Mouse (Mus musculus): ENCODE results near the gene Cotl1. TPM values are rescaled to one million over a fixed set of nuclear protein-coding genes. Genes with fewer than 3 reads are reported as not detected.

Cotl1 gene
- polyA plus RNA-seq, 1 experiment from 2014 or later = 54.6 TPM

DNA sequence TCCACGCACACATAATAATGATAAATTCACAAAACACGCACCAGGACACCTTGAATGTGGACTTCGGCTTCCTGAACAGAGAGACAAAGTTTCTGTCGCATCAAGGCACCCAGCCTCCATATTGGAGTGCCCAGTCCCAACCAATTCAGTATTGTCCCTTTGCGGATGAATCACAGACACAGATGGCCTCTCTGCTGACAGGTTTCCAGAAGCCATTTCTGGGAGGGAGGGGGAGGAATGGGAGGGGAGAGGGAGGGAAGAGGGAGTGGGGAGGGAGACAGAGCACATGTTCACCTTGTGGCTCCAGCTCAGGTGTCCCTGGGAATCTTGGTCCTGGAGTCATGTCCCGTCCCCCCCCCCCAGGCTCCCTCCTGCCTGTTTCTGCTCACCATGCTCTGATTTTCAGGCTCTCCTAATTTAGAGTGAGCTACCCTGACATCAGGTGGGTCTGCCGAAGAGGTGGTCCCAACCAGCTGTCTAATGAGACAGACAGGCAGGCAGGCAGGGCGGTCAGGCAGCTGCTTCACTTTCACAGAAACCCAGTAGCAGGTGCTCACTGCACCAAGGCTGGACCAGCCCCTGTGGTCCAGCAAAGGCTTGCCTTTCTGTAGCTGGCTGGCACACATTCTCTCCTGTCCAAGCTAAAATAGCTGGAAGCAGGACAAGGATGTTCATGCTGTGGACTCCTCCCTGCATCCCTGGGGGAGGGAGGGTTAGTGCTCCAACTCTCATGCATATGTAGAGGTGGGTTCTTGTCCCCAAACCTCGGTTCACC lies 51.5 kb downstream of the Cotl1 start:
- no peaks in the 10 kb centered on the region for H3K36me3 ChIP-seq (ENCODE audit: insufficient read depth, low read length)
- no peaks in the 10 kb centered on the region for H3K9me3 ChIP-seq (ENCODE audit: low read length)
- no peaks in the 10 kb centered on the region for H3K27me3 ChIP-seq (replicated peaks; ENCODE audit: insufficient read depth, low read length)
- TF ChIP-seq EP300 (IDR thresholded peaks at IDR 0.05) (no peak), CTCF (IDR thresholded peaks at IDR 0.05) (no peak)
- H3K27ac ChIP-seq (ENCODE audit: low read length) = no peak overlapping the region
- H3K4me1 ChIP-seq (ENCODE audit: insufficient read depth, low read depth, low read length) = peaks cover 5% of the 10 kb centered on the region; the same call in 1 of the 2 replicates
- no peak overlapping the region for H3K4me3 ChIP-seq (ENCODE audit: low read depth, low read length)
- no peak overlapping the region for H3K9ac ChIP-seq (replicated peaks; ENCODE audit: low read depth)
- DNase-seq (ENCODE audit: low spot score) (no peak), ATAC-seq (no peak)
- 73% methylated on average over 9 of the region's 9 CpGs for WGBS
- H3K4me2 ChIP-seq (replicated peaks; ENCODE audit: low read depth, low read length) = no peak overlapping the region

- ATAC-seq (no peak), DNase-seq (ENCODE audit: low spot score) (no peak)
- WGBS = 22% methylated on average over 4 of the region's 4 CpGs
- Histone ChIP-seq H3K4me3 (ENCODE audit: low read depth, low read length) (no peak overlapping the region), H3K27me3 (replicated peaks; ENCODE audit: insufficient read depth, low read length) (no peaks in the 10 kb centered on the region), H3K4me1 (ENCODE audit: insufficient read depth, low read depth, low read length) (peaks cover 5% of the 10 kb centered on the region; the same call in 1 of the 2 replicates), H3K36me3 (ENCODE audit: insufficient read depth, low read length) (no peaks in the 10 kb centered on the region), H3K9me3 (ENCODE audit: low read length) (no peaks in the 10 kb centered on the region), H3K9ac (replicated peaks; ENCODE audit: low read depth) (no peak overlapping the region), H3K27ac (ENCODE audit: low read length) (no peak overlapping the region), H3K4me2 (replicated peaks; ENCODE audit: low read depth, low read length) (no peak overlapping the region)
- TF ChIP-seq EP300 (IDR thresholded peaks at IDR 0.05) (no peak), CTCF (IDR thresholded peaks at IDR 0.05) (no peak)
Measured at GRCm38 (mm10) chr8:119787341-119787740, 53.0 kb downstream of the Cotl1 start.

DNA sequence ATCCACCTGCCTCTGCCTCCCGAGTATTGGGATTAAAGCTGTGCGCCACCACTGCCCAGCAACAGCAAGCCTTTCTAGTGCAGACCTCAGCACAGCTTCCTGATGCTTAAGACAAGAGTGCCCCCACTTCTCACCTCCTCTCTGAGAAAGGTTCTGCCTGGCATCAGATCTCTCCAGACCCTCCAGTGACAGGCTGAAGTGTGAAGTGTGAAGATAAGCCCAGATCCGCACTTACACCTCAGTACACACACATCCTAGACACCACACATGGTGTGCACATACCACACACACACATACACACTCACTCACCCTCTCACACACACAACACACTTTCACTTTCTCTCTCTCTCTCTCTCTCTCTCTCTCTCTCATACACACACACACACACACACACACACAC lies 53.5 kb downstream of the Cotl1 start:
- no peak overlapping the region for H3K27ac ChIP-seq (ENCODE audit: low read length)
- no peaks in the 10 kb centered on the region for H3K9me3 ChIP-seq (ENCODE audit: low read length)
- TF ChIP-seq CTCF (IDR thresholded peaks at IDR 0.05) = no peak
- TF ChIP-seq EP300 (IDR thresholded peaks at IDR 0.05) = no peak
- no peak overlapping the region for H3K9ac ChIP-seq (replicated peaks; ENCODE audit: low read depth)
- H3K4me3 ChIP-seq (ENCODE audit: low read depth, low read length) = no peak overlapping the region
- WGBS = 51% methylated on average over 3 of the region's 3 CpGs
- H3K4me1 ChIP-seq (ENCODE audit: insufficient read depth, low read depth, low read length) = peaks cover 3% of the 10 kb centered on the region; the same call in 1 of the 2 replicates
- H3K4me2 ChIP-seq (replicated peaks; ENCODE audit: low read depth, low read length) = no peak overlapping the region
- no peaks in the 10 kb centered on the region for H3K27me3 ChIP-seq (replicated peaks; ENCODE audit: insufficient read depth, low read length)
- H3K36me3 ChIP-seq (ENCODE audit: insufficient read depth, low read length) = no peaks in the 10 kb centered on the region
- no peak for DNase-seq (ENCODE audit: low spot score)
- no peak for ATAC-seq

- Histone ChIP-seq H3K4me1 (ENCODE audit: insufficient read depth, low read depth, low read length) (no peaks in the 10 kb centered on the region), H3K9me3 (ENCODE audit: low read length) (no peaks in the 10 kb centered on the region), H3K27me3 (replicated peaks; ENCODE audit: insufficient read depth, low read length) (no peaks in the 10 kb centered on the region), H3K27ac (ENCODE audit: low read length) (no peak overlapping the region), H3K36me3 (ENCODE audit: insufficient read depth, low read length) (no peaks in the 10 kb centered on the region), H3K4me2 (replicated peaks; ENCODE audit: low read depth, low read length) (no peak overlapping the region), H3K4me3 (ENCODE audit: low read depth, low read length) (no peak overlapping the region), H3K9ac (replicated peaks; ENCODE audit: low read depth) (no peak overlapping the region)
- DNase-seq (ENCODE audit: low spot score) (no peak), ATAC-seq (no peak)
- TF ChIP-seq EP300 (IDR thresholded peaks at IDR 0.05) (no peak), CTCF (IDR thresholded peaks at IDR 0.05) (no peak)
- 59% methylated on average over 18 of the region's 18 CpGs for WGBS
Measured at GRCm38 (mm10) chr8:119785764-119786405, 54.5 kb downstream of the Cotl1 start.

DNA sequence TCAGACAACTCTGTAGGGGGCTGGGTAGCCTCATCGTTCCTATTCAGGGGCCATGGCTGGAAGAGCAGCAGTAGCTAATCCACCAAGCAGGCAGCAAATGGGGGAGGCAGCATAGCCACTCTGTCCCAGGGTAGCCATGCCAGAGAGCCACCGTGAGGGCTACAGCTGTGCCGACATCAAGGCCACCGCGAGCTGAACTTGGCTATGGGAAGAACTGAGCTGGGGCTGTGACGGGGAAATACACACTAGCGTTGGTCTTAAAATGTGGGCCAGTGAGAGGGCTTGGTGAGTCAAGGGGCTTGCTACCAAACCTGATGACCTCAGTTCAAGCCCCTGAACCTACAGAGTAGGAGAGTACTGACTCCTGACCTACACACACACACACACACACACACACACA lies 55.7 kb downstream of the Cotl1 start:
- TF ChIP-seq EP300 (IDR thresholded peaks at IDR 0.05) = no peak
- TF ChIP-seq CTCF (IDR thresholded peaks at IDR 0.05) = no peak
- DNase-seq (ENCODE audit: low spot score) (no peak), ATAC-seq (no peak)
- 71% methylated on average over 7 of the region's 7 CpGs for WGBS
- Histone ChIP-seq H3K36me3 (ENCODE audit: insufficient read depth, low read length) (no peaks in the 10 kb centered on the region), H3K27ac (ENCODE audit: low read length) (no peak overlapping the region), H3K9me3 (ENCODE audit: low read length) (no peaks in the 10 kb centered on the region), H3K27me3 (replicated peaks; ENCODE audit: insufficient read depth, low read length) (no peaks in the 10 kb centered on the region), H3K9ac (replicated peaks; ENCODE audit: low read depth) (no peak overlapping the region), H3K4me1 (ENCODE audit: insufficient read depth, low read depth, low read length) (no peaks in the 10 kb centered on the region), H3K4me2 (replicated peaks; ENCODE audit: low read depth, low read length) (no peak overlapping the region), H3K4me3 (ENCODE audit: low read depth, low read length) (no peak overlapping the region)

DNA sequence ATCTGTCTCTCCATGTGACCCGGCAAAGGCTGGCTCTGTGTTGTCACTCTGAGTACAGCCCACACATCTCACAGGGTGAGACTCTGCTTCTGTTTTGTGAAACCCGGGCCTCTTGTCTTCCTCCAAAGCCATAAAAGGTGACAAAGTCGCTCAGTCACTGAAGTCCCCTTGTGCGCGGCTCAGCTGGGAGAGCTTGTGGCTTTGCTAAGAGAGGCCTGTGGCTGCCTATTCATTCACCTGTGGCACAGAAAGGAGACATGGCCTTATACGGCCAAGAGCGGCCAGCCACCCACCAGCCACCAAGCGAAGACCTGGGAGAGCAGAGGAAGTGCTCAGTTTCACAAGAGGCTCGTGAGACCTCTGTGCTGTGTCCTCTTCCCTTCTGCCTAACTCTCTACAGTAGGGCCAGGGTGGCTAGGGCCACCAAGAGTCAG lies 56.2 kb downstream of the Cotl1 start:
- DNase-seq (ENCODE audit: low spot score) (peak; percentile 36), ATAC-seq (no peak)
- 57% methylated on average over 9 of the region's 9 CpGs for WGBS
- Histone ChIP-seq H3K4me1 (ENCODE audit: insufficient read depth, low read depth, low read length) (no peaks in the 10 kb centered on the region), H3K4me3 (ENCODE audit: low read depth, low read length) (no peak overlapping the region), H3K36me3 (ENCODE audit: insufficient read depth, low read length) (no peaks in the 10 kb centered on the region), H3K27ac (ENCODE audit: low read length) (no peak overlapping the region), H3K9me3 (ENCODE audit: low read length) (no peaks in the 10 kb centered on the region), H3K9ac (replicated peaks; ENCODE audit: low read depth) (no peak overlapping the region), H3K27me3 (replicated peaks; ENCODE audit: insufficient read depth, low read length) (no peaks in the 10 kb centered on the region), H3K4me2 (replicated peaks; ENCODE audit: low read depth, low read length) (no peak overlapping the region)
- TF ChIP-seq EP300 (IDR thresholded peaks at IDR 0.05) (no peak), CTCF (IDR thresholded peaks at IDR 0.05) (no peak)
